Mouse (Mus musculus) cortical plate, adult 2 months (tissue): Measurements from ENCODE around the gene Gm49325. TPM values are rescaled to one million over a fixed set of nuclear protein-coding genes. Genes with fewer than 3 reads are reported as not detected.
A peak's percentile ranks its signal among the peaks of the same experiment; 100 is the strongest.

Experiments used
- H3K27ac ChIP-seq: fragments of 200-500 bp; 2 replicates; pipeline ENCODE4 v1.5.1; 2012; ENCODE audit warnings: low read length, control low read depth, inconsistent platforms; ENCODE audit not compliant: insufficient read depth
- H3K4me1 ChIP-seq: fragments of 200-500 bp; 2 replicates; pipeline ENCODE4 v1.6.1; 2011; ENCODE audit warnings: low read length; ENCODE audit not compliant: control insufficient read depth, insufficient read depth
- H3K4me3 ChIP-seq: fragments of 200-500 bp; 2 replicates; pipeline ENCODE4 v1.5.1; 2011; ENCODE audit warnings: mild to moderate bottlenecking, low read length, control low read depth; ENCODE audit not compliant: insufficient read depth
- CTCF ChIP-seq: fragments of 200-500 bp; IDR thresholded peaks from 2 replicates; pipeline ENCODE4 v1.5.1; 2011; ENCODE audit warnings: mild to moderate bottlenecking, control low read depth, low read length; ENCODE audit not compliant: insufficient read depth; ENCODE audit errors: extremely low read depth
- POLR2A ChIP-seq: fragments of 200-500 bp; IDR thresholded peaks from 2 replicates; pipeline ENCODE4 v1.6.1; 2011; ENCODE audit warnings: mild to moderate bottlenecking, low read length, control low read depth; ENCODE audit not compliant: insufficient read depth; ENCODE audit errors: extremely low read depth
- polyA plus RNA-seq: library from polyadenylated mRNA; depleted of rRNA; stranded (reverse); fragments of >200 nt; gene quantifications from 2 replicates; pipeline ENCODE4 v1.2.3, GENCODE M21; 2012

Gm49325 gene
- polyA plus RNA-seq, 1 experiment = not detected

DNA sequence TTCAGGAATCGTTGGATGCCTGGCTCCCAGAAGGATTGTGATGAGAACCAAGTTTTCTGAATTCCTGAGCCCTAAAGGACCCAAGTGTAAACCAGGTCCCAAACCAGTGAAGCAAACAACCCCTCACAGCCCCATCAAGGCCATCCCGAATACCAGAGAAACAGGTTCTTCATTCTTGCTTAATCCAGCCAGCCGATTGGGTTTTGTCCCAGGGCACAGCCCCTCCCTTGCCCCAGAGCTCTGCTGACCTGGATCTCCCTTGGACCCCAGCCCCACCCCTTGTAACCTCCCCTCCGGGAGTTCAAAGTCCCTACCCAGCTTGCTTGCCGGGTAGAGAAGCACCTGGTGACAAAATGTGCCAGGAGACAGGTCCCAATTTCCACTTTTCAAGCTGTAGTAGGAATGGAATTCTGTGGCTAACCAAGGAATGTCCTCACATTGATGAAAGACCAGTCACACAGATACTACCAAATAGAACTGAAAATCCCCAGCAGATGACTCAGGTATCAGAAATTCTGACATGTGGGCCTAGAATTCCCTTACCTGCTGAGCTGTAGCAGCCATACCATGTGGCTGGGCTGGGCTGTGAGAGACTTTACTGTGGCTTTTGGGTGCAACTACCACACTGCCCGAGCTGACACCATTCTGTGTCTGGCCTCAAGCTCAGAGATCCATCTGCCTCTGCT is 35.9 kb upstream of the Gm49325 start:
- no peak overlapping the region for H3K27ac ChIP-seq
- no peak overlapping the region for H3K4me3 ChIP-seq
- TF ChIP-seq POLR2A = no peak
- TF ChIP-seq CTCF = no peak
- H3K4me1 ChIP-seq = no peaks in the 10 kb centered on the region

DNA sequence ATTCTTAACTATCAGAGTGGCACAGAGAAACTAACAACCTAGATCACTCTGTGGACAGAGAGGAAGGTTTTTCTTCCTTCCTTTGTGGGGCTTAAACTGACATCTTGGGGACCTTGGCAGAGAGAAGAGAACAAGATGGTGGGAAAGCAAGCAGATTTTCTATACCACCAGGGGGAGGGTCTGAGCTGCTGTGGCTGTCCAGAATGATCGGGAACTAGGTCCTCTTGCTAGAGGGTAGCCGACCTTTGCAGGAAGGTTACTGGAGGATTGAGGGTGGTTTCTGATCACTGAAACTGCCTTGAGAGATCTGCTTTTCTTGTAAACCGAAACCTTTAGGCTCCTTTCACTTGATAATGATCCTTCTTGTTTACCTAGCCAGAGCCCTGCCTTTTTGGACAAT is 33.8 kb upstream of the Gm49325 start:
- TF ChIP-seq POLR2A (no peak), CTCF (no peak)

DNA sequence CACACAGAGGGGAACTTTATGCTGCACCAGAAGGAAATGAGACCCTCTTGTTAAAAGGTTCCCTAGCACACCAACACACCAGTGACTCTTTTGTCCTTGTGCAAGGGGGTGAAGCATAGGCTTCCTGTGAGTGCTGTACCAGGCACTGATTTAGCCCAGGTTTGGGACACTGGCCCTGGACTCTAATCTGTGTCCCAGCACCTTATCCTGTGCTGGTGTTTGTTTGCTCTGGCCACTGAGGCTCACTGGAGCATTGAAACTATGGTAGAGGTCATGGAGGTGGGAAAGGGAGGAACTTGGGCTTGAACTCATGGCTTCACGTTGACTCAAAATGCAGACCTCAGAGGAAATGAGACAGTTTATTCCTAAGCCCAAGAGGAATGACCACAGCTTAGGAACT is 32.8 kb upstream of the Gm49325 start:
- Histone ChIP-seq H3K27ac (no peak overlapping the region), H3K4me3 (no peak overlapping the region), H3K4me1 (no peaks in the 10 kb centered on the region)
- TF ChIP-seq CTCF = no peak
- no peak for TF ChIP-seq POLR2A

More for the DNA sequence above, 33.8 kb upstream of the Gm49325 start:
- H3K4me3 ChIP-seq = no peak overlapping the region
- H3K27ac ChIP-seq = no peak overlapping the region
- no peaks in the 10 kb centered on the region for H3K4me1 ChIP-seq

DNA sequence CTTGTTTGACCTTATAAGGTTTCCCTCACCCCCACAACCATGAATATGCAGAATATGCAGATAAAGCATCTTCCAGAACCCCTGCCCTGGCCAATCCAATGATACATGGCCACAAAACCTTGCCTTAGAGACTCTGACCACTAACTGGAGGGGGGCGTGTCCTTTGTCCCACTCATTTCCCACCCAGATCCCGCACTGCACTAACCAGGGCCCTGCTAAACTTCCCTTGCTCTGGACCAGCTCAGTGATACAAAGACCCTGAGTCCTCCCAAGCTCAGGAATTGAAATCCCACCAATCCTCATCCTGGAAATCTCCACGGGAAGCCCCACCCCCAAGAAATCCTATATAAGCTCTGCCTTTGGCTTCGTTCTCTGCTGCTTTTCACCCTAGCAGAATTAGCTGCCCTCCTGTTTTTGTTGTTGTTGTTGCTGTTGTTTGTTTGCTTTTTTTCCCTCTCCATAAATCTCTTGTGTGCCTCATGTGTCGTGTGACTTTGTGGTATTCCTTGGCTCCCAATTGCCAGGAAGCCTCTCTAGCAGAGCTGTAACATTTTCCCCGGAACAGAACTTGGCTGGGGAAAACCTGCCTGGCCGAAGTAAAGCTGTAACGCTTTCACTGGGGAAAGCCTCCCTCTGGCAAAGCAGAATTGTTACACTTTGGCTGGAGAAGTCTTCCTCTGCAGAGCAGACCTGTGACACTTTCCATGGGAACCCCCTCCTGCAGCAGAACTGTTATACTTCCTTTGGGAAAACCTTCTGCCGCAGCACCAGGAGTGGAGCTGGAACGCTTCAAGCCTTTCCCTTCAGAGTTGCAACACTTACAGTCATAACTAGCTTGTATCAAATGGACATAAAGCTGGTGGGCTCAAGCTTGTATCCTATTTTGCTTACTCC is 25.7 kb upstream of the Gm49325 start:
- TF ChIP-seq CTCF (no peak), POLR2A (no peak)
- Histone ChIP-seq H3K4me3 (no peak overlapping the region), H3K4me1 (0 out of 2 replicates have a peak, but pooled peaks cover 5% of the 10 kb centered on the region), H3K27ac (no peak overlapping the region)

DNA sequence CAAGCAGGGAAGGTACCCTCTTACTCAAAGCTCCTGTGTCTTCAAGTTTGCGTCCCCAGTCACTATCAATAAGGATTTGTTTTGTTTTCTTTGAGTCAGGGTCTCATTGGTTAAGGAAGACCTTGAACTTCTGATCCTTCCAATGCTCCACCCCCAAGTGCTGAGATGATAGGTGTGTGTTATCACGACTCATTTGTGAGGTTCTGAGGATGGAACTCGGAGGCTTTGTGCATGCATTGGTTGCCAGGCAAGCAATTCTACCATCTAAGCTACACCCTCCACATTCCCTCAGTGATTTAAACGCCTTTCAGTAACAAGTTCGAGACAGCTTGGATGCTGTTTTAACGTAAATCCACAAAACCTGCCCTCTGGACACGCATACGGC is 25.0 kb upstream of the Gm49325 start:
- no peak for TF ChIP-seq CTCF
- no peak for TF ChIP-seq POLR2A
- Histone ChIP-seq H3K27ac (0 out of 2 replicates have a peak overlapping the region, but pooled peaks have one; percentile 22), H3K4me1 (peaks cover 5% of the 10 kb centered on the region; the same call in 1 of the 2 replicates), H3K4me3 (peak overlapping the region; percentile 75)

DNA sequence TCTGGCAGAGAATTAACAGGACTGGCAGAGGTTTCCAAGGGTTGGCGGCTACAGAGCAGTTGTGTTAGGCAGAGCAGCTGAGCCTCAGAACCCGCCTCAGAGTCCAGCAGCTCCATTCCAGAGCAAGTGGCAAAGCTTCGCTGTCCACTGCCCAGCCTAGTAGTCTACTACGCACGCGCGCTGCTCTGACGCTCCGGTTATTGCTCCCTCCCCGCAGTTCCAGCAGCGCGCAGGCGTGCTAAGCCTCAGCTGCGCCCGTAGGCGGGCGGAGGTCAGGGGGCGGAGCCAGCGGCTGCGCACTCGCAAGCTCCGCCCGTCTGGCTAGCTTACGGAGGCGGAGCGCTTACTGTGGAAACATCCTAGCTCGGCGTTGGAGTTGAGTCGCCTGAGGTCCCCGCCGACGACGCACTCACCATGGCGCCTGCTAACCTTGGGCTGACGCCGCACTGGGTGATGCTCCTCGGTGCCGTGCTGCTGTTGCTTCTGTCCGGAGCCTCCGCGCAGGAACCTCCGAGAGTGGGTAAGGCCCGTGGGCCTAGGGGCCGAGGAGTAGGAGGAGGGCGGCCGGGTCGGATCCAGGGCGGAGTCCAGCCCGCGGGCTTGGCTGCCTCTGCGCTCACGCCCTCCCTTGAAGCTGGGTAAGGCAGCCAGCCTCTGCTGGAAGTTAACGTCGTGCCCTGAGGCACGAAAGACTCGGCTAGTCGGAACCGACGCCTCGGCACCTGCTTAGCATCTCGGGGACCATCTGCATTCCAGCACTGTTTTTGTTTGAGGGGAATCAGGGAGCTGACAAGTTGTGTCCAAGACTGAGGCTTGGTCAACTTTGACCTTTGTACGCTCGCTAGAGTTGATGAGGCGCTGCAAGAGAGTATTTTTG is 24.4 kb upstream of the Gm49325 start, which contains the start of gene Pttg1ip:
Gene Pttg1ip (plus strand): TSS at position 313 of the 877 bp plus-strand sequence.
- H3K4me1 ChIP-seq = peaks cover 5% of the 10 kb centered on the region; the same call in 1 of the 2 replicates
- TF ChIP-seq POLR2A = peak; percentile 96
- no peak for TF ChIP-seq CTCF
- peak within 1 kb of the TSS; percentile 88 for H3K27ac ChIP-seq
- H3K4me3 ChIP-seq = peak within 1 kb of the TSS; percentile 75

DNA sequence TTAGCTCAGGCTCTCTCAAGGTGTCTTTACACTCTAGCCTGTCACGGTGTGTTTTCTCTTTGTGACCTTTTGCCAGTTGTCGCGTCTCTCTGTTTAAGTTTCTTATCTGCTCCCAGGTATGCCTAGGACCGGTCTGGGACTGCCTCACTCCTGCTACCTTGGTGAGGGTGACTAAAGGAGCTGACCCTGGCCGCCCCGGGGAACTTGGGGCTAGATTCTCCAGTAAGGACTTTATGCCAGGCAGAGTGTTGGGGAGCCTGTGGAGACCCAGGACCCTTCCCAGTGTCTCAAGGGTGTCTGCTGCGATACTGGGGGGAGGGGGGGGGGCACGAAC is 23.7 kb upstream of the Gm49325 start:
- Histone ChIP-seq H3K4me3 (peak overlapping the region; percentile 75), H3K4me1 (peaks cover 5% of the 10 kb centered on the region; the same call in 1 of the 2 replicates), H3K27ac (peak overlapping the region; percentile 88; the same call in 1 of the 2 replicates)
- TF ChIP-seq CTCF (no peak), POLR2A (no peak)

DNA sequence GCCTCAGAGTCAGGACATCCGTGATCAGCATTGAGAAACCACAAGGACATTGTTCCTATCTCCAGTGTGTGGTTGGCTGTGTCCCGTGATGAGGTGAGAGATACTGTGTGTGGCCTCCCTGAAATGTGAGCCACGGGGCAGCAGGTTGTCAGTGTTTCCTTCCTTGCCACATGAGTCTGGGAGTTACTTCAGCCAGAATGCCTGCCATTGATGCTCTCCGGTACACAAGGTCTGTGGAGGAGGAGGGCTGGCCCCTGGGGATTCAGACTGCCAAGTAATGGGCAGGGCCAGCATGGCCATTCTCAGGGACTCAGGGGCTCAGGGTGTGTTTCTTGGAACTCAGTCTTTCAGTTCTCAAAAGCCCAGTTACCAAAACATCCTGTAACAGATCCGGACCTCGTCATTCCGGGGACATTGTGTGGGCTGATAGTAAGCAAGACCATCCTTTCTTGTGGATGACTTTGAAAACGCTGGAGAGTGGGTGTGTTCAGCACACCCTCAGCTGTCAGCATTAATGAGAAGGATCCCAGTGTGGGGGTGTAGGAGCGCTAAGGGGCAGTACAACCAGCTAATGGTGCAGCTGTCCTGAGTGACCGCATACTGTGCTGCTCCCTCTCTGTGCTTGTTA is 22.1 kb upstream of the Gm49325 start:
- no peak for TF ChIP-seq POLR2A
- no peak for TF ChIP-seq CTCF
- Histone ChIP-seq H3K4me3 (peak overlapping the region; percentile 17), H3K27ac (no peak overlapping the region), H3K4me1 (peaks cover 12% of the 10 kb centered on the region)
